Mouse (Mus musculus): ENCODE measurements around the gene Siah1b. TPM values are rescaled to one million over a fixed set of nuclear protein-coding genes. Genes with fewer than 3 reads are reported as not detected.

Gene Siah1b
- polyA plus RNA-seq (2015; fragmentation: Nextera tagmentation; extraction: Ambion mirVana), result 12.9 and 13.1 TPM in 2 replicates

DNA sequence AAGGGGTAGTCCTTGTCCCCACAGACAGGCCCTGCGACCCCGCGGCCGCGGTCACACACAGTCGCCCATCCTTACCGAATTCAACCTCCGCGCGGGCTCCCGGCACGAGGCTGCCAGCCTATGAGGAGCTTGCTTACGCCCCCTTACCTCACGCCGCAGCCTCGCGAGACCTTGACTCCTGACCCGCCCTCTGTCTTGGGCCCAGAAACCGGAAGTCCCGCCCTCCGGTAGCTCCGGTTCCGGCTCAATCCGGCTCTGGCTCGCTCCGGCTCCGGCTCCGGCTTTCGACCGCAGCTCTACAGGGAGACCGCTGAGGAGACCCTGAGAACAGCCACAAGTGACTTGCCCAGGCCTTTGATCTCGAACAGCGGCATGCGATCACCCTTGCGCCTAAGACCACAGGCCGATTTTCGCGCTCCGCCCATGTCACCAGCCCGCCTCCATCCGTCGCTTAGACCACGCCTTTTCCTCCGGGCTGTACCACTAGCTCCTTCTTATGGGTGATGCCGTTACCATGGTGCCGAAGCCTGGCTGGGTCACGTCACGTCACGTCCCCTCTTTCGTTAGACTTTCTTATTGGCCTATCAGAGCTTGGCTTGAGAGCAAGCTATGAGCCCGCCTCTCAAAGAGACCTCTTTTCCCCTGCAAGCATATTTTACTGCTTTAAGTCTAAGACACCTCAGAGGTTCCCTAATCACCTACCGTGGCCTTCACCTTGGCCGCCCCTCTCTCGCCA, at the start of gene Siah1b:
Gene Siah1b, minus strand, starts transcription at position 454 of the 736 bp plus-strand sequence.

GRCm38 (mm10) chrX:164088582-164088981, 12.3 kb upstream of the Siah1b start, which contains the start of gene Cltrn:
Gene Cltrn (plus strand): TSS chrX:164088830.

DNA sequence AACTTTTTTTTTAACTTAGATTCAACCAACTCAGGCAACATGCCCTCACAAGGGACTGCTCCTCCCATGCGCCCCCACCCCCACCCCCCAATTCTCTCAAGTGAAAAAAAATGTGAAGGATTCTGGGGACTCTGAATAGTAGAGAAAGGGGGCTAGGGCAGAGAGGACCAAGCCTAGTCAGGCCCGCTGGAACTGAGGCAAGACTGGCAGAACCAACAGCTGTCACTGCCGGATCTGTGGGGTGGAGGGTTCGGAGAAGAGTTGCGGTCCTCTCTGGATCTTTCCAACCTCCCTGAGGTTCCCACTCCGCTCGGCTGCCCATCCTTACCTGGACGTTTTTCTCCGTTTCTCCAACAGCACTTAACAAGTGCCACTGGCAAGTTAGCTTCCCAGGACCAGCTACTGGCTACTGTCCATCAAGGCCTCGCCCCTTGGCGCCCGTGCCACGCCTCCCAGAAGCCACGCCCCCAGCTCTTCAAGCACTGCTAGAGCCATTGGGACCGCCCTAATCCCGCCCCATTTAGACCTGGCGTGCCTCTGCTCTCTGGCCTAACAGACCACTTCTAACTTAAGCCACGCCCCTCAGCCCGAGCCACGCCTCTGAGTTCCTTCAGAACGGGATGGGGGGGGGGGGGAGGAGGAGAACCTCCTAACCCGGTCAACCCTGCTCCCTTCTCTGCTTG, 48.5 kb downstream of the Siah1b start, which contains the start of gene Car5b:
Gene Car5b, minus strand, starts transcription at position 391 of the 683 bp plus-strand sequence.

Other genes with a start within 250 kb of the Siah1b start
- 139 and 160 TPM in 2 replicates for gene Ap1s2, start 167.5 kb downstream of the Siah1b start, polyA plus RNA-seq (2015; fragmentation: Nextera tagmentation; extraction: Ambion mirVana)
- gene Zrsr2, start 117.8 kb downstream of the Siah1b start, polyA plus RNA-seq (2015; fragmentation: Nextera tagmentation; extraction: Ambion mirVana), result 78.8 and 97.4 TPM in 2 replicates
- 2.2 TPM in 2 replicates for gene Car5b, start 48.5 kb downstream of the Siah1b start, polyA plus RNA-seq (2015; fragmentation: Nextera tagmentation; extraction: Ambion mirVana)
- 0.12 TPM in 1 of 2 replicates, not detected in the other for gene Cltrn, start 12.3 kb upstream of the Siah1b start, polyA plus RNA-seq (2015; fragmentation: Nextera tagmentation; extraction: Ambion mirVana)
- gene Ace2, start 62.8 kb upstream of the Siah1b start, polyA plus RNA-seq (2015; fragmentation: Nextera tagmentation; extraction: Ambion mirVana), result 0.50 and 0.74 TPM in 2 replicates
- 0.32 and 0.33 TPM in 2 replicates for gene Bmx, start 181.7 kb upstream of the Siah1b start, polyA plus RNA-seq (2015; fragmentation: Nextera tagmentation; extraction: Ambion mirVana)
- gene Pir, start 192.9 kb upstream of the Siah1b start, polyA plus RNA-seq (2015; fragmentation: Nextera tagmentation; extraction: Ambion mirVana), result 5.8 and 5.9 TPM in 2 replicates